Mouse (Mus musculus) A20 (cell line): ENCODE measurements at regions not wholly inside any gene's neighbourhood (a gene's known extent, or its start where the extent isn't known, plus 50 kb on each side); places are given as distances from the start of the nearest gene placed in this dataset.
A peak's percentile ranks its signal among the peaks of the same experiment; 100 is the strongest.

ENCODE experiments used
- DNase-seq: peaks from one replicate; pipeline ENCODE4 v3.0.0-alpha.2; 2011; ENCODE audit warnings: low read depth, low spot score

GRCm38 (mm10) chr1:72963449-72963848 lies 52.3 kb downstream of the Tnp1 start:
- no peak for DNase-seq

- no peak for DNase-seq
These were observed 55.5 kb downstream of the Tnp1 start for GRCm38 (mm10) chr1:72960241-72960653.

GRCm38 (mm10) chr1:72955387-72955786 lies 60.3 kb downstream of the Tnp1 start:
- DNase-seq, result no peak

- DNase-seq, result no peak
These were observed 62.8 kb downstream of the Tnp1 start for GRCm38 (mm10) chr1:72952896-72953295.

- no peak for DNase-seq
These were observed 63.9 kb downstream of the Tnp1 start for GRCm38 (mm10) chr1:72951802-72952201.

GRCm38 (mm10) chr1:72951365-72951764 lies 64.3 kb downstream of the Tnp1 start:
- DNase-seq, result no peak

GRCm38 (mm10) chr1:72946235-72946634 lies 69.5 kb downstream of the Tnp1 start:
- DNase-seq, result no peak

- no peak for DNase-seq
These were observed 70.0 kb downstream of the Tnp1 start for GRCm38 (mm10) chr1:72945750-72946102.

GRCm38 (mm10) chr1:72944805-72945749 lies 70.4 kb upstream of the Igfbp5 start:
- no peak for DNase-seq

GRCm38 (mm10) chr1:72944221-72944620 lies 69.5 kb upstream of the Igfbp5 start:
- DNase-seq, result no peak

GRCm38 (mm10) chr1:72943082-72943481 lies 68.4 kb upstream of the Igfbp5 start:
- DNase-seq, result no peak

GRCm38 (mm10) chr1:72942351-72942750 lies 67.7 kb upstream of the Igfbp5 start:
- no peak for DNase-seq

GRCm38 (mm10) chr1:72939948-72940347 lies 65.3 kb upstream of the Igfbp5 start:
- DNase-seq, result no peak

- DNase-seq, result no peak
These were observed 62.2 kb upstream of the Igfbp5 start for GRCm38 (mm10) chr1:72936681-72937465.

- peak; percentile 1 for DNase-seq
These were observed 61.5 kb upstream of the Igfbp5 start for GRCm38 (mm10) chr1:72936231-72936630.

- DNase-seq, result no peak
These were observed 60.4 kb upstream of the Igfbp5 start for GRCm38 (mm10) chr1:72935084-72935483.

GRCm38 (mm10) chr1:72929774-72930173 lies 55.1 kb upstream of the Igfbp5 start:
- DNase-seq, result no peak
